Mouse (Mus musculus) CH12F3 (cell line): ENCODE measurements around the gene Rnf26.

ENCODE experiments used
- in situ Hi-C: fragments of 300-500 bp; cut with MboI; formaldehyde crosslinking; loops from 2 replicates; pipeline ENCODE4 v1.14.3; 2020; ENCODE audit warnings: low sequenced_read_pairs

The Rnf26 gene

GRCm38 (mm10) chr9:44093612-44094503, 19.5 kb downstream of the Rnf26 start:
- in situ Hi-C loops: no loop called here

- in situ Hi-C loops: no loop called here
Measured at GRCm38 (mm10) chr9:44088877-44089608, 24.3 kb downstream of the Rnf26 start.

DNA sequence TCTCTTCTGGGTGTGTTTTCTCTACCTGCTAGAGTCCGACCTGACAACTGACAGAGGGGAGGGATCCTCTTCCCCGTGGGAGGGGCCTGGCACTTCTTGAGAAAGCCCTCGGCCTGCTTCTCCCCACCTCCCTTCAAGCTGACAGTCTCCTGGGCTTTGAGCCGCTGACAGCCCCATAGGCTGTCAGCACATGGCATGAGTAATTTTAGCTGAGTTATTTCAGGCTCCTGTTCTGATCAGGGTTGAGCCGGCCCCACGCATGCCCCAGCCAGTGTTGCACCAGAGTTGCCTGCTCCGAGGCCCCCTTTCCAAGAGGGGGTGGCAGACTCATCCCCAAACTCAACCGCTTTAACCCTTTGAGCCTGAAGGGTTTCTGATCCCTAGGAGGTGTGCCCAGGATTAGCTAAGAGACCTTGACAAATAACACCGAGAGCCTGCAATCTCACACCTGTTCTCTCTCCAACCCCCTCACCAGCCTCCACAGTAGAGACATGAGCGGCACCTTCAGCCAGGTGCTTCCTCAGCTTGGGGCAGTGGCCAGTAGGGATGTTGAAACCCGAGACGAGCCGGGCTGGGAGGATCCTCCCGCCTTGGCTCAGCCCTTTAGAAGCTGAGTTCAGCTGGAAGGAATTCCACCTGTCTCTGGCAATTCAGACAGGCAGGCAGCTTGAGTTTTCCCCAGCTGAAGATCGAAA, 25.4 kb downstream of the Rnf26 start:
- in situ Hi-C loops: no loop called here

GRCm38 (mm10) chr9:44086960-44087359, 26.4 kb downstream of the Rnf26 start:
- in situ Hi-C loops: no loop called here

GRCm38 (mm10) chr9:44085741-44086665, 27.3 kb downstream of the Rnf26 start:
- in situ Hi-C loops: no loop called here

- in situ Hi-C loops: no loop called here
Measured at GRCm38 (mm10) chr9:44085276-44085675, 28.0 kb downstream of the Rnf26 start.

DNA sequence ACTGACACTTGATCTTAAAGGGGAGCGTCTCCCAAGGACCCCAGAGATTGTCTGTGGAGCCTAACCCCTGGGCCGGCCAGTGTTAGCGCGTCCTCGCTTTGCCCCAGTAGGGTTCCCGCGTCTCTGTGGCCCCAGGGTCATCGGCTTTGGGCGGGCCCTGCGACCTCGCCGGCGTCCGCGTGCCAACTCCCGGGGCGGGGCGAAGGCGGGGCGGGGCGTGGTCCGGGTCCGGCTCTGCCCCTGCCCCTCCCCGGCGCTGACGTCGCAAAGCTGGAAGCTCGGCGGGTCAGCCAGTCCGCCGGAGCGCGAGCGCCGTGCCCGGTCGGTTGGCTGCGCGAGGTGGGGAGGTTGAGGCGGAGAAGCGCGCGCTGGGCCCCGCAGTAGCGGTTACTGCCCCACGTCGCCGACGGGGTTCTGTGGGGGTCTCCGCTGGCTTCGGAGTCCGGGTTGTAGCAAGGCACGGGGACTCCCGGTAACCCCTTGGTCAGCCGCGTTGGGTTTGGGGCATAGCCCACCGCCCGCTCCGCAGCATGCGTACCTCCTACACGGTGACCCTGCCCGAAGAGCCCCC, 28.6 kb downstream of the Rnf26 start:
- in situ Hi-C loops: no loop called here

DNA sequence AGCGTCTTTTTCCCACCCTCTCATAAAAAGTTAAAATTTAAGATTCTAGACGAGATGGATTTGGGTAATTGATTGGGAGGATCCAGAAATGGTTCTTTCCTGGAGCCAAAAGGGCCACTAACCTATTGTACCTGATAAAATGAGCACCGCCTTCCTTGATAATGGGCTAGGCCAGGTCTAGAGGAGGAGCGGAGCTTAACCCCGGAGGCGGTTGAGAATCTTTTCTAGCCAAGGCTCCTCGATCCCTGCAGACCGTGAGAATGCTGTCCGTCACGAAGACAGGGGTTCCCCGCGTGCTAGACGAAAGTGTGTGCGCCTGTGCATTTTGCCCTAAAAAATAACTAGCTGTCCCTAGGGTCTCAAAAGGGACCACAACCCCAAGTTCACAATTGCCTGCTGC, 29.1 kb downstream of the Rnf26 start:
- in situ Hi-C loops: no loop called here

DNA sequence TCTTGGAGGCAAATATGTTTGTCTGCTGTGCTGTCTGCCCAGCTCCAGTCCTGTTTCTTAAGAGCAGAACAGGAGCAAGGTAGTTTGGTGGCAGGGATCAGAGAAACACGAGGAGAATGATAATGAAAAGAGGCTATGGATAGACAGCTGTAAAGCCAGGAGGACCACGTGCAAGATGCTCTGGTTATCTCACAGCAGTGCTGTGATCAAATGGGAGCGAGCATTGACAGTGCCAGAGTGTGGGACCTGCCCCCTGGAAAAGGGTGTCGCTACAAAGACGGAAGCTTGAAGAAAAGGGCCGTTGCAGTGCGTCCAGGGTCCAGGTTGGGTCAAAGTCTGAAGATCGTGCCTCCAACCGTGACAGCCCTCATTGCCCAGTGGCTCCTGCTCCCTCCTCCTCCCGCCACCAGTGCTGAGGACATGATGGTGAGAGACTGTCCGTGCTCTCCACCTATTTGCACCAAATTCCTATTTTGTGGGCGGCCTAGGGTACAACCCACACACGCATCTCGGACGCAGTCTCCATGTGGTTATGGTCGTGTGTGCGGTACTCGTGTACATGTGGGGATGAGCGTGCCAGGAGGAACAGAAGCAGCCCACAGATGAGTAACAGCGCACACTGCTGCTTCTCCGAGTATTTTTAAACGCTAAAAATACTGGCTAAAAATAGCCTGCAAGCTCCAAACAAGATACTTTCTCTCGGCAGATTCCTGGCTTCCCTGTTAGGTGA, 29.8 kb downstream of the Rnf26 start:
- in situ Hi-C loops: no loop called here

GRCm38 (mm10) chr9:44082266-44082665, 31.1 kb downstream of the Rnf26 start:
- in situ Hi-C loops: no loop called here

DNA sequence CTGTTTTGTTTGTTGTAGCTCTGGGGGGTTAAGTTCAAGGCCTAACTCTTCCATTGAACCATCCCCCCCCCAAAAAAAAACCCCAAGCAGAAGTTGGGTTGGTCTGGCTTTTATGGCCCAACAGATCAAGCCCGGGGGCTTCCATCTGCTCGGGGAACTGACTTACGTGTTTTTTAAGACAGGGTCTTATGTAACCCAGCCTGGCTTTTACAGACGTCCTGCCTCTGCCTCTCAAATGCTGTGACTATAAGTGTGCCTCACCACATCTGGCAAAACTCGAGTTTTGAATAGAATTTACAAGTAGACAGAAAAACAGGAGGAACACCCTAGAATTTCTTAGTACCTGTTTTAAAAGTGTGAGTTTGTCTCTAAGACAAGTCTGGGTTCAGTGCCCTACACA, 31.7 kb downstream of the Rnf26 start:
- in situ Hi-C loops: no loop called here

GRCm38 (mm10) chr9:44080953-44081352, 32.4 kb downstream of the Rnf26 start:
- in situ Hi-C loops: no loop called here

GRCm38 (mm10) chr9:44079997-44080780, 33.1 kb downstream of the Rnf26 start:
- in situ Hi-C loops: no loop called here

DNA sequence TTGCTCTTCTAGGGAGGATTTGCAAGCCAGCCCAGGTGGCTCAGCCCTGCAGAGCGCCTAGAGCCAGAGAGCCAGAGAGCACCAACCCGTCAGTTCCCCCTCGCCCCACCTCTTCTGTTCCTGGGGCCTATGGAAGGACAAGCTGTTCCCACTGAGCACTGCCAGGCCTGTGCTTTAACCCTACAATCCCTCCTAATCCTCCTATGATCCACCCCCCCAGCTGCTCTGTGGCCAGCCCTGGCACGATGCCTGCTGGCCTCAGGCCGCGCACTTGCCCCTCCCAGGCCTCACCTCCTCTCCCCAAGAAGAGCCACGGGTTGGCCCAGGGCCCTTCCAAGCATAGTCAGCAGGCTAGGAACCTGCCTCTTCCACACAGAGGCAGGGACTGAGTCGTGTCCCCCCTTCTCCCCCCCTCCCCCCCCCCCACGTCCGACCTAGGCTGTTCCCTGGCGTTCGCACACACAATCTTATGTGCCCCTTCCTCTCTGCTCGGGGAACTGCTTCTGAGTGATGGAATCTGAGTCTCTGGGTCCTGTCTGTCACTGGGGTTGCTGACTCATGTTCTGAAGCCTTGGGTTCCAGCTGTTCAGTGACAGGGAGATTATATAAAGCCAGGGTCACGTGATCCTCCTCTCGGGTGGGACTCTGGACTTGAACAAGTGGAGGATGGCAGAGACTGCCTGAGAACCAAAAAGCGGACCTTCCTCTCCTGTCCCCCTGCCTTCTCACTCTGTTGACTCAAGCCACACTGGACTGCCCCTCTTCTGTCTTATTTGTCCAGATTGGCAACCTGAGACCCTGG, 34.2 kb downstream of the Rnf26 start:
- in situ Hi-C loops: no loop called here

- in situ Hi-C loops: no loop called here
Measured at GRCm38 (mm10) chr9:44078136-44078797, 35.0 kb downstream of the Rnf26 start.

DNA sequence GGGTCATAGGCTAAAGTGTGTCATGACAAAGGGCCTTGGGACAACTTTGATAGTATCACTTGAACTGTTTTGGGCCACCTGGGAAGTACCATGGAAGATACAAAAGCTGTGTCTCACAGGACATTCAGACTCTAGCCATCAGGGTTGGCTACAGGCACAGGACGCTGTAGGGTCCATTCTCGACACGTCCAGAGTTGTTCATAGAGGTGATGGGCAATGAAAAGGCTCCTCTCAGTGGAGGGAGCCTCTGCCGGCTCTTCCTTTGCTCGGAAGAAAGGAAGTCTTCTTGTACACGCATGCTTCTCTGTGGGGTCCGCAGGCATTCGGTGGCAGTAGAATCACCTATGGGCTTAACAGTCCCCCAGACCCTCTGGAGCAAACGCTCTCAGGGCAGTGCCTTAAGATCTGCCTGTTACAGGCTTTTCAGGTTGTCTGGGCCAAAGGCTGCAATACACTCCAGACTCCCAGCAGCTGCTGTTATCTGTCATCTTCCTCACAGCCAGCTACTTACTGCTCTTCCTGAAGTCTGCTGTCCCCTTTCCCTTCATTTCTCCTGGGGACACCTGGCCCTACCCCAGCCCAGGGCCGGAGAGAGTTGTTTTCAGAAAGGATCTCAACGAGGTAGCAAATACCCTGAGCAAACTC, 35.9 kb downstream of the Rnf26 start:
- in situ Hi-C loops: no loop called here

DNA sequence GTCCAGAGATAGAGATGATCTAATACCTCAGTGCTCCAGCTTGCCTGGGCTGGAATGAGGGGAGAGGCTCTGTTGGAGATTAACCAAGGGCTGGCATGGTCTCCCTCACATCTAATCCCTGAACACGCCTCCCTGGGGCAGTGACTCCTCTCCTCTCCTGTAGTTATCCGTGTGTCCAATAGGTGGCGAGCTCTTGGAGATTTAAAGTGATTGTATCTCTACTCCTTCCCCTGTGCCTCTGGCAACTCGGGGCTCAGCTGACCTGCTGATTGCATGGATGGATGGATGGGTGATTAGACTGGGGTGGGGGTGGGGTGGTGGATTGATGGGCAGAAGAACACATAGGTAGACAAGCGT, 36.6 kb downstream of the Rnf26 start:
- in situ Hi-C loops: no loop called here
